Mouse (Mus musculus): ENCODE results near the gene Tcl1b1.
"Not testable (repeated sequence)": the region's sequence is repeated elsewhere in the genome, so short reads cannot be mapped to it uniquely, and the experiment has no call there.

Gene Tcl1b1

DNA sequence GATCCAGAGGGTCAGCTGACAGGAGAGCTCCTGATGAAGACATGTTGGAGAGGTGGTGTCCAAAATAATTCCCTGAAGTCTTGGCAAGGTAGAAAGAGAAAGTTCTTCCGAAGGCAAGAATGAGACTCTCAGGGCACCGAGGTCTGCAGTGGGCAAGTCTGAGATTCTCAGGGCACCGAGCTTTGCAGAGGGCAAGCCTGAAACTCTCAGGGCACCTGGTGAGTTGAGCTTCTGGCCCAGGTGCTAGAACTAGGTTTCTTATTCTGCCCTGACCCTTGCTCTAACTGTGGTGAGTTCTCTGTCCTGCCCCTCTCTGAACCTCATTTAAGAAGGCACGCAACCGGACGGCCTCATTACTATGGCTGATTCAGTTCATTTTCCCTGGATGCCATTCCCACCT lies 31.3 kb downstream of the Tcl1b1 start, which contains the start of gene Tcl1b3:
Gene Tcl1b3, plus strand, starts transcription at position 301 of the 400 bp plus-strand sequence.
- not testable (repeated sequence) for DNase-seq (ENCODE audit: extremely low read depth, low read depth)

DNA sequence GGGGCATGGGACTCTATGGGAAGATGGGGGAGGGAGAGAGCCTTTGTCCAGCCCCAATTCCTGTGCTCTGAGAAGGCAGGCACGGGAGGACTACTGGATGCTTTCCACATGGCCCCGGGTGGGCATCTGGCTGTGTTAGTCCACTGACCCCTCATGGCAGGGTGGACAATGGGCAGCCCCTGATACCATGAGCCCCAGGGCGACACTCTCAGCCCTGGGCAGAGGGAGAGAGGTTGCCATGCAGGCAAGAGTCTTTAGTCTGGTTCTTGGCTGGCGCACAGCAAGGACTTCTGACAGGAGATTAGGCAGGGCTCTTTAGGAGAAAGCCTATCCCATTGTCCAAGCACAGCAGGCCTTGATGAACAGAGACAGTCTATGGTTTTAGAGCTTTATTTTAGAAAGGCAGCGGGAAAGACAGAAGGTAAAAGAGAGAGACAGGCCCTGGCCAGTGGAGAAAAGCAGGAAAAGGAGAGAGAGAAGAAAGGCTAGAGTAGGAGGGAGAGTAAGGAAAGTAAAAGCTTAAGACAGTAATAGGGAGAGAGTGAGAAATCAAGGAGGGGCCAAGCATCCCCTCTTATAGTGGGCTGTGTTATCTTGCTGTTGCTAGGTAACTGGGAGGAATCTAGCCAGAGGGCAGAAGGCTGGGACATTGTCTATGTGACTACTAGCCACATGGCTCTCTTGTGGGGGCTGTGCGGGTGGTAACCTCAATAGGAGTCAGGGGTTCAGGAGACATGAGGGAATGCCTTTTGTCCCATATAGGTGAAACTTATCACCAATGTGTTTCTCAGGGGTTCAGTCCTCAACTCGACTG lies 40.4 kb downstream of the Tcl1b1 start:
- not testable (repeated sequence) for DNase-seq (ENCODE audit: extremely low read depth, low read depth)

DNA sequence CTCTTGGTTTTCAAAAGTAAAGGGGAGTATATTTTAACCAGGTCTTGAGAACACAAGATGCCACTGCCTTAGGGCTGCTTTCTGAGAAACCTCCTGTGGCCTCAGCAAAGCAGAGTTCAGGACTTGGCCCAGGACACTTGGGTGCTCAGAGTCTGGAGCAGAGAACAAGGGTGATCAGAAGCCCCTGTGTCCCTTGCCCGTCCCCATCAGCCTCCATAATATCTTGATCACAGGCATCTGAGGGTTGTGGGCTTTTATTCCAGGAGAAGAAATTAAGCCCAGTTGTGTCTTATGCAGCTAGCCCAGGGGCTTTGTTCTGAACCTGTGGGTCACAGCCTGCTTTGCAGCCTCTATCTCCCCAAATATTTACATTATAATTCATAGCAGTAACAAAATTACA lies 42.2 kb downstream of the Tcl1b1 start, which contains the start of gene Tcl1b4:
Gene Tcl1b4, plus strand, starts transcription at position 301 of the 400 bp plus-strand sequence.
- not testable (repeated sequence) for DNase-seq (ENCODE audit: extremely low read depth, low read depth)

DNA sequence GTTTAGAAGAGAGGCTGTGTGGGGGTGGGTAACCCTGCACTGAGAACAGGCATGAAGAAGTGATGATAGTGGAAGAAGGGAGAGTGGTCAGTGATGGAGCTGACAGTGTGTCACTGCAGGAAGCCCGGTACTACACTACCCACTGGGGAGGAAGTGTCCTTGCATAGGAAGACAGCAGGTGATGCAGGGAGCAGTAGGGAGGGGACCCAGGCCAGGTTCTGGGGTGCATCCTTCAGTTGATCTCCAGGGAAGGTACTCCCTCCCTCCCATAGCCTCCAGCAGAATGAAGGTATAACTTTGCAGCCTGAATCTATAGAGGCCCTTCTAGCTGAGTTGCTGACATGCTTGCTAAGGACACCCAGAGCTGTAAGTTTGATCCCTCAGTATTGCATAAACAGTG lies 47.6 kb downstream of the Tcl1b1 start:
- DNase-seq (ENCODE audit: extremely low read depth, low read depth) = no peak

DNA sequence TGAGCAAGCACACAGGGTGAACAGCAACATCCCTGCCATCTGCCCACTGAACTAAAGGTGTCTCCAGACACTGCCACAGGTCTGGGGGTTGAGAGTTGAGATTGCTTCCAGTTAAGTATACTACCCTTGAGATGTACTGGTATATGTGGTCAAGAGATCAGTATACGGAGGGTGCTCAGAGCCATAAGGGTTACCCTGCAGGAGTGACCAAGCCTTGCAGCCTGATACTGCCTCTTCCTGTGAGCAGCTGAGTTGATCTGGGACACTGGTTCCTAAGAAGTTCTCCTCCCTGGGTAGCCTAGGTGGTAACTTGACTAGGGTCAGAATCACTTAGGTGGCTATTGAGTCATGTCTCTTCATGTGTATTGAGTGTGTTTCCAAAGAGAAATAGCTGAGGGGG lies 49.0 kb downstream of the Tcl1b1 start:
- no peak for DNase-seq (ENCODE audit: extremely low read depth, low read depth)

DNA sequence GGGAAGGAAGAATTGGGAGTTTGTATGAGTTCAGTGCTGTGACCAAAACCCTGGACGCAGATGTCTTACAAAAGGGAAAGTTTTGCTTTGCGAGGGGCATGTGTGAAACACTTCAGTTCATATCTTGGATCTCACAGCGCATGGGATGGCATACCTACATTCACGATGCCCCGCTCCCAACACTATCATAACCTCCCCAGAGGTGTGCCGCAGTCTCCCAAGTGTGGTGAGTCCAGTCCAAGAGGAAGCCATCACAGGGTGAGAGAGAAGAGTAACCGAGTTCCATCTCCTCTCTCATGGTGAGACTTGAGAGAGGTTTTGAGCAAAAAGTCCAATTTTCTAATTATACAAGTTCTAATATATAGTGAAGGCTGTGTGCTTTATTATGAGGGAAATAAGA lies 49.7 kb downstream of the Tcl1b1 start:
- no peak for DNase-seq (ENCODE audit: extremely low read depth, low read depth)

All from MEL-GATA-1-ER (cell line).